Mouse (Mus musculus): ENCODE results near the gene Vsig2. TPM values are rescaled to one million over a fixed set of nuclear protein-coding genes. Genes with fewer than 3 reads are reported as not detected.

The Vsig2 gene
- polyA plus RNA-seq (2014; fragmentation: Illumina TruSeq; extraction: RNeasy Lipid Tissue Mini Kit (QIAGEN cat#74804); ENCODE audit: low read depth, low replicate concordance): 1.9 TPM

DNA sequence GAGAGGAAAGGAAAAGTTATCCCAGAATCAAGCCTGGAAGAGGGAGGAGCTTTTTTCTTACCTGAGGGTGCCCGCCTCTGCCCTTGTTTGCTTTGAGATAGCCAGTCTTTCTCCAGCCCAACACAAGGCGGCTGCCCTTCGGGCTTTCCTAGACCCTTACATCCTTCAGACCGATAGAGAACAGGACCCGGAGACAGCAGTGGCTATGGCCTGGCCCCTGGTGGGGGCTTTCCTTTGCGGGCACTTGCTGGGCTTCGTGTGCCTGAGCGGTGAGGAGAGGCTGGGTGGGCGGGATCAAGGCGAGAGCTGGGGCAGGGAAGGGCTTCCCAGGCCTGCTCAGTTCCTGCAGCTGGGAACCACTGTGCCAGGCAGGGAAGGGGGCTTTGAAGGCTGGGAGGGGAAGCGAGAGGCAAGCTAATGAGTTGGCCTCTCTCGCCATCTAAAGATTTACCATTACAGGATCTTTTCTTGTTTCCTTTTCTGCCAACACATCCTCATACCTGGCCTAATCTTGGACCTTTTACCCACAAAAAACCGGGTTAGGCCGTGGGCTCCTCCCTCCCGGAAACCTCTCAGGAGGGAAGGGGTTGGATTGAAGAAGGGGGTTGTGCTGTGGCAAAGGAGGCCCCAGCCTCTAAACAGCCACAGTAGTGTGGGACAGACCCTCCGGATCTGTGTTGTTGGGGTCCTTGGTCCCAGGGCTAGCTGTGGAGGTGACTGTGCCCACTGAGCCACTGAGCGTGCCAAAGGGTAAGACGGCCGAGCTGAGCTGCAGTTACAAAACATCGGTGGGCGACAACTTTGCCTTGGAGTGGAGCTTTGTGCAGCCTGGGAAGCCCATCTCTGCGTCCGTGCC lies at the start of gene Vsig2:
Gene Vsig2, plus strand, starts transcription at position 86 of the 856 bp plus-strand sequence.

DNA sequence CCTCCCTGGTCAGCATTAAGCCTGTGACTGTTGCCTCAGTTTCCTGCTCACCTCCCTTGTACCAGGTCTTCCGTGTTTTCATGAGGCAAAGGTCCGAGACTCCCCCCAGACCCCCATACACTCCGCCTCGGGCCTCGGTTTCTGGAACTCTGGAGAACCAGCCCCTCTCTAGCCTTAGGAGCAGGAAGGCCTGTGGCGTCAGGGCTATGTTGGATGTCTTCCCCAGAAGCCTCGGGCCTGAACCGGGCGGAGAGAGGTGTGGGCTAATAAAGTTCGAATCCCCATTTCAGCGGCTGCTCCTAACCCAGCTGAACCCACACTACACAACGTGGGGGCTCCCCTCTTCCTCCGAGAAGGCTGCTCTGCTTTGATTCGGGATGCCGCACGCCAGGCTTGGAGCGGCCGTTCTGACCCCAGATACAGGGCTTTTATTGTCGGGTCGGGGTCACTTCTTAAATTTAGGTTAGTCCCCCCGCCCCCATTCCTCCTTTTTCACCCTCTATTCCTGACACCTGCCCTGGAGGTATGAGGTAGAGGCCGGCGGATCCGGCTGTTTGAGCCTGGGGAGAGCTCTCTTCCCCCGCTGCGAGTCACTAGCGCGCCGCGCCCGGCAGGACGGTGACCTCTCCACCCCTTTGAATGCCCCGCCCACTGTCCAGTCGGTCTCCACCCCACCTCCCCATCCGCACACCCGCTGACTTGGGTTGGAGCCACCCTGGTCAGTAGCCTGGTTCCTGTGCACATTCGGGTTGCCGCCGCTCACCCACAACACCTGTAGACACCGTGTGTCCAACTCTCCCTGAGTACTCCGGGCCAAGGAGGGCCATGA lies 11.4 kb upstream of the Vsig2 start, which contains the start of gene Esam:
Gene Esam, plus strand, starts transcription at position 683 of the 829 bp plus-strand sequence.

DNA sequence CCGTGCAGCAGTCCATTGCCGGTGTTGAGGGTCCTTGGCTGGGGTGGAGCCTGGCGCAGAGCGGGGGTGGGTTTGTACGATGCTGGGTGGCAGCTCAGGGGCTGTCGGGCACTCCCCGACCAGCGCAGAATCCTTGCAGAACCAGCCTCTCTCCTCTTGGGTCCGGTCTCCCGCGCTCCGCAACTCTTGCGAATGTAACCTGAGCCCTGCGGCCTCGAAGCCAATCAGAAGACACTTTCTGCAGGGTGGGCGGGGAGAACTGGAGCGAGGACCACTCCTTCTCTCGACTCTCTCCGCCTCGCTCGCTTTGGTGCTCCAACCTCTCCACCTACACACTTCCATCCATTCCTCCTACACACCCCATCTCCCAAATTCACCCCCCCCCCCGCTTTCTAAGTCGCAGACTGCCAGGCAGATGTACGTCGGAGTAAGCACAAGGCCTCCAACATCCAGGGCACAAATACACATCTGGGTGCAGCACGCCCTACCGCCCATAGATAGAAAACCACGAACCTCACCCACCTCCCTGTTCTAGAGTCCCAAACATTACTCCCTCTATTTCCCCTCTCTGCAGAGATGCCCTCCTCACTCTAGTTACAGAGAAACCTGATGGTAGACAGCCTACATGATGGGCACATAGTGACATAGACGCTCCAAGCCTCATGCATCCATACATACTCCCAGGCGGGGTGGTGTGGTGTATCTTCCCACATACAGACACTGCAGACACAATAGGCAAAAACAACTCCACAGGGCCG lies 13.7 kb downstream of the Vsig2 start, which contains the start of gene Nrgn:
Gene Nrgn, minus strand, starts transcription at position 369 of the 758 bp plus-strand sequence.

GRCm38 (mm10) chr9:37554838-37555748 lies 16.0 kb downstream of the Vsig2 start, which contains the start of gene Siae:
TSS of gene Siae (plus strand) at chr9:37555698.

Other genes with a start within 250 kb of the Vsig2 start
- gene Ccdc15, start 190.8 kb upstream of the Vsig2 start, polyA plus RNA-seq (2014; fragmentation: Illumina TruSeq; extraction: RNeasy Lipid Tissue Mini Kit (QIAGEN cat#74804); ENCODE audit: low read depth, low replicate concordance): 5.3 TPM
- not detected for gene Hepacam, start 171.9 kb upstream of the Vsig2 start, polyA plus RNA-seq (2014; fragmentation: Illumina TruSeq; extraction: RNeasy Lipid Tissue Mini Kit (QIAGEN cat#74804); ENCODE audit: low read depth, low replicate concordance)
- 3.8 TPM for gene Robo4, start 137.4 kb upstream of the Vsig2 start, polyA plus RNA-seq (2014; fragmentation: Illumina TruSeq; extraction: RNeasy Lipid Tissue Mini Kit (QIAGEN cat#74804); ENCODE audit: low read depth, low replicate concordance)
- gene Robo3, start 106.0 kb upstream of the Vsig2 start, polyA plus RNA-seq (2014; fragmentation: Illumina TruSeq; extraction: RNeasy Lipid Tissue Mini Kit (QIAGEN cat#74804); ENCODE audit: low read depth, low replicate concordance): not detected
- gene Msantd2, start 49.9 kb upstream of the Vsig2 start, polyA plus RNA-seq (2014; fragmentation: Illumina TruSeq; extraction: RNeasy Lipid Tissue Mini Kit (QIAGEN cat#74804); ENCODE audit: low read depth, low replicate concordance): 32.6 TPM
- gene Esam, start 11.2 kb upstream of the Vsig2 start, polyA plus RNA-seq (2014; fragmentation: Illumina TruSeq; extraction: RNeasy Lipid Tissue Mini Kit (QIAGEN cat#74804); ENCODE audit: low read depth, low replicate concordance): 6.1 TPM
- not detected for gene Nrgn, start 13.6 kb downstream of the Vsig2 start, polyA plus RNA-seq (2014; fragmentation: Illumina TruSeq; extraction: RNeasy Lipid Tissue Mini Kit (QIAGEN cat#74804); ENCODE audit: low read depth, low replicate concordance)
- 36.4 TPM for gene Siae, start 16.4 kb downstream of the Vsig2 start, polyA plus RNA-seq (2014; fragmentation: Illumina TruSeq; extraction: RNeasy Lipid Tissue Mini Kit (QIAGEN cat#74804); ENCODE audit: low read depth, low replicate concordance)
- gene Spa17, start 74.5 kb downstream of the Vsig2 start, polyA plus RNA-seq (2014; fragmentation: Illumina TruSeq; extraction: RNeasy Lipid Tissue Mini Kit (QIAGEN cat#74804); ENCODE audit: low read depth, low replicate concordance): 20.2 TPM
- gene Tbrg1, start 118.1 kb downstream of the Vsig2 start, polyA plus RNA-seq (2014; fragmentation: Illumina TruSeq; extraction: RNeasy Lipid Tissue Mini Kit (QIAGEN cat#74804); ENCODE audit: low read depth, low replicate concordance): 23.7 TPM
- gene Panx3, start 130.0 kb downstream of the Vsig2 start, polyA plus RNA-seq (2014; fragmentation: Illumina TruSeq; extraction: RNeasy Lipid Tissue Mini Kit (QIAGEN cat#74804); ENCODE audit: low read depth, low replicate concordance): 0.35 TPM
- not detected for gene Olfr160, start 177.0 kb downstream of the Vsig2 start, polyA plus RNA-seq (2014; fragmentation: Illumina TruSeq; extraction: RNeasy Lipid Tissue Mini Kit (QIAGEN cat#74804); ENCODE audit: low read depth, low replicate concordance)
- not detected for gene Olfr874, start 205.9 kb downstream of the Vsig2 start, polyA plus RNA-seq (2014; fragmentation: Illumina TruSeq; extraction: RNeasy Lipid Tissue Mini Kit (QIAGEN cat#74804); ENCODE audit: low read depth, low replicate concordance)
- not detected for gene Olfr875, start 232.6 kb downstream of the Vsig2 start, polyA plus RNA-seq (2014; fragmentation: Illumina TruSeq; extraction: RNeasy Lipid Tissue Mini Kit (QIAGEN cat#74804); ENCODE audit: low read depth, low replicate concordance)